Mouse (Mus musculus): ENCODE measurements at regions not wholly inside any gene's neighbourhood (a gene's known extent, or its start where the extent isn't known, plus 50 kb on each side); places are given as distances from the start of the nearest gene placed in this dataset.

- no peak for DNase-seq (ENCODE audit: low spot score in 2 of 2)
These were observed 58.7 kb upstream of the Pmepa1 start for GRCm38 (mm10) chr2:173334856-173335595.

GRCm38 (mm10) chr2:173335859-173336258 is 59.5 kb upstream of the Pmepa1 start:
- DNase-seq (ENCODE audit: low spot score in 2 of 2) = peak; percentile 22 to 56

GRCm38 (mm10) chr2:173337666-173338065 is 61.3 kb upstream of the Pmepa1 start:
- DNase-seq (ENCODE audit: low spot score in 2 of 2) = no peak

- DNase-seq (ENCODE audit: low spot score in 2 of 2) = peak in 1 of 2 experiments; percentile 38
These were observed 62.3 kb upstream of the Pmepa1 start for GRCm38 (mm10) chr2:173338671-173339070.

GRCm38 (mm10) chr2:173339211-173339610 is 62.9 kb upstream of the Pmepa1 start:
- DNase-seq (ENCODE audit: low spot score in 2 of 2) = no peak

- DNase-seq (ENCODE audit: low spot score in 2 of 2) = no peak
These were observed 63.8 kb upstream of the Pmepa1 start for GRCm38 (mm10) chr2:173340044-173340601.

GRCm38 (mm10) chr2:173342605-173343260 is 66.4 kb upstream of the Pmepa1 start:
- no peak for DNase-seq (ENCODE audit: low spot score in 2 of 2)

GRCm38 (mm10) chr2:173343665-173344064 is 67.3 kb upstream of the Pmepa1 start:
- no peak for DNase-seq (ENCODE audit: low spot score in 2 of 2)

- DNase-seq (ENCODE audit: low spot score in 2 of 2) = no peak
These were observed 67.9 kb upstream of the Pmepa1 start for GRCm38 (mm10) chr2:173344221-173344620.

- no peak for DNase-seq (ENCODE audit: low spot score in 2 of 2)
These were observed 71.0 kb upstream of the Pmepa1 start for GRCm38 (mm10) chr2:173347341-173347740.

GRCm38 (mm10) chr2:173348757-173349156 is 72.4 kb upstream of the Pmepa1 start:
- no peak for DNase-seq (ENCODE audit: low spot score in 2 of 2)

- no peak for DNase-seq (ENCODE audit: low spot score in 2 of 2)
These were observed 73.2 kb upstream of the Pmepa1 start for GRCm38 (mm10) chr2:173349510-173349909.

- no peak for DNase-seq (ENCODE audit: low spot score in 2 of 2)
These were observed 73.6 kb upstream of the Pmepa1 start for GRCm38 (mm10) chr2:173349910-173350309.

GRCm38 (mm10) chr2:173350405-173350804 is 74.1 kb upstream of the Pmepa1 start:
- DNase-seq (ENCODE audit: low spot score in 2 of 2) = no peak

- DNase-seq (ENCODE audit: low spot score in 2 of 2) = no peak
These were observed 74.5 kb upstream of the Pmepa1 start for GRCm38 (mm10) chr2:173350831-173351230.

GRCm38 (mm10) chr2:173351831-173352755 is 75.8 kb upstream of the Pmepa1 start:
- peak in 1 of 2 experiments; percentile 35 for DNase-seq (ENCODE audit: low spot score in 2 of 2)

GRCm38 (mm10) chr2:173352756-173353139 is 76.4 kb upstream of the Pmepa1 start:
- DNase-seq (ENCODE audit: low spot score in 2 of 2) = no peak

- no peak for DNase-seq (ENCODE audit: low spot score in 2 of 2)
These were observed 77.3 kb upstream of the Pmepa1 start for GRCm38 (mm10) chr2:173353435-173354241.

- DNase-seq (ENCODE audit: low spot score in 2 of 2) = no peak
These were observed 80.5 kb upstream of the Pmepa1 start for GRCm38 (mm10) chr2:173356786-173357185.

GRCm38 (mm10) chr2:173365441-173366166 is 89.3 kb upstream of the Pmepa1 start:
- no peak for DNase-seq (ENCODE audit: low spot score in 2 of 2)
